ENCODE assay signal across 15 mouse cellular contexts in genomic region chr17:12228471-12228870, GRCm38 (mm10).
DNase-seq lines count a peak whose midpoint lies in the region; ATAC-seq lines count a peak whose summit lies in the region.
"Had no signal": no experiment of that assay in that cellular context is flagged by ENCODE, and none has a peak within 500 bp of the region (broad histone marks: within the 10 kb centered on the region; RNA-seq: fewer than 3 reads in every experiment).

No protein-coding gene starts in this region.

- 0 out of 2 replicates have a peak, but pooled peaks have one; percentile 18 for ATAC-seq in cerebellum, adult (ENCODE audit: insufficient number of reproducible peaks, low FRiP score, low TSS enrichment)
- ATAC-seq: forebrain, embryonic 16.5 days; hindbrain, postnatal 0 days had no signal

- DNase-seq in cerebellum, postnatal 4 days (ENCODE audit: low spot score in 2 of 2): no peak
- DNase-seq in cerebellum, adult 11-12 months: peak; percentile 70
- peak; percentile 63 for DNase-seq in cerebellum, adult 9-10 months
- DNase-seq in adrenal gland, adult (ENCODE audit: inconsistent age in 2 of 2, low spot score in 1 of 2): no peak
- DNase-seq in gastrocnemius, postnatal 14 days: no peak
- DNase-seq in kidney, adult 9 months: no peak
- DNase-seq: adrenal gland, postnatal 25 days; B cell, adult 2 months; gastrocnemius, postnatal 10 days; heart, adult 2 months; heart, postnatal 14 days; kidney, adult 18-20 months had no signal

- intact Hi-C loops in gastrocnemius, postnatal 14 days (cut with DNase I; ENCODE audit: low total_unique reads): no loop called here

Comparison
In these comparisons a context has a peak if more than half of its experiments do, and no peak if none do; other contexts are left out.
1. DNase-seq: peak in cerebellum, adult 11-12 months (single experiment) and cerebellum, adult 9-10 months (single experiment); none in cerebellum, postnatal 4 days (0 of 2), adrenal gland, adult (0 of 2), gastrocnemius, postnatal 14 days (single experiment) and kidney, adult 9 months (single experiment).